Mouse (Mus musculus) midbrain, postnatal 0 days (tissue): ENCODE measurements around the gene Usp2. TPM values are rescaled to one million over a fixed set of nuclear protein-coding genes. Genes with fewer than 3 reads are reported as not detected.

Source experiments
- ATAC-seq: fragments of 200-750 bp; cut with Nextera tagmentation; 2 replicates; pipeline ENCODE4 v1.8.0; 2017; ENCODE audit warnings: moderate number of reproducible peaks, mild to moderate bottlenecking, moderate TSS enrichment, moderate library complexity; ENCODE audit not compliant: low FRiP score
- DNase-seq: peaks from one replicate; pipeline ENCODE4 v3.0.0-alpha.2; 2015; ENCODE audit warnings: low spot score
- H3K27ac ChIP-seq: fragments of 300-500 bp; sonication (generic); 2 replicates; pipeline ENCODE4 v1.5.1; 2014; ENCODE audit warnings: low read depth, mild to moderate bottlenecking, low read length, mixed read lengths
- H3K27me3 ChIP-seq: fragments of 300-500 bp; sonication (generic); 2 replicates; pipeline ENCODE4 v1.6.1; 2014; ENCODE audit warnings: low read length, control low read depth, mixed read lengths; ENCODE audit not compliant: insufficient read depth
- H3K36me3 ChIP-seq: fragments of 300-500 bp; sonication (generic); 2 replicates; pipeline ENCODE4 v1.6.1; 2014; ENCODE audit warnings: low read length, control low read depth, mixed read lengths; ENCODE audit not compliant: insufficient read depth
- H3K4me1 ChIP-seq: fragments of 300-500 bp; sonication (generic); 2 replicates; pipeline ENCODE4 v1.6.1; 2014; ENCODE audit warnings: mild to moderate bottlenecking, control low read depth, antibody characterized with exemption, low read length, mixed read lengths; ENCODE audit not compliant: insufficient read depth
- H3K4me2 ChIP-seq: fragments of 300-500 bp; sonication (generic); 2 replicates; pipeline ENCODE4 v1.6.1; 2014; ENCODE audit warnings: low read depth, mild to moderate bottlenecking, low read length, mixed read lengths; ENCODE audit not compliant: poor library complexity, severe bottlenecking
- H3K4me3 ChIP-seq: fragments of 300-500 bp; sonication (generic); 2 replicates; pipeline ENCODE4 v1.5.1; 2014; ENCODE audit warnings: low read depth, mild to moderate bottlenecking, low read length, moderate library complexity
- H3K9ac ChIP-seq: fragments of 300-500 bp; sonication (generic); replicated peaks from 2 replicates; pipeline ENCODE4 v1.6.1; 2014; ENCODE audit warnings: mild to moderate bottlenecking, low read length, moderate library complexity, mixed read lengths; ENCODE audit not compliant: poor library complexity, severe bottlenecking
- H3K9me3 ChIP-seq: fragments of 300-500 bp; sonication (generic); 2 replicates; pipeline ENCODE4 v1.6.1; 2016; ENCODE audit warnings: low read length, control low read depth
- CTCF ChIP-seq: IDR thresholded peaks from 2 replicates; pipeline ENCODE4 v1.5.1; 2016; ENCODE audit warnings: antibody characterized with exemption, mild to moderate bottlenecking
- WGBS: fragments of 180-500 bp; shearing (Covaris S2); extraction: QIAGEN DNeasy Blood & Tissue Kit; methylation state at CpG from one replicate; pipeline ENCODE4 v1.1.7; 2014; 5-methylcytosine and 5-hydroxymethylcytosine counted together
- polyA plus RNA-seq: library from polyadenylated mRNA; unstranded; fragments of >200 nt; fragmentation: Nextera tagmentation; extraction: Ambion mirVana; gene quantifications from 2 replicates; pipeline ENCODE4 v1.2.1, GENCODE M21; 2015
- total RNA-seq: library from RNA; depleted of rRNA; stranded (reverse); fragments of >200 nt; gene quantifications from 2 replicates; pipeline ENCODE4 v1.2.3, GENCODE M21; 2014

Gene Usp2
- total and polyA plus RNA-seq, 2 experiments from 2014 or later, result 7.5 to 15.1 TPM

DNA sequence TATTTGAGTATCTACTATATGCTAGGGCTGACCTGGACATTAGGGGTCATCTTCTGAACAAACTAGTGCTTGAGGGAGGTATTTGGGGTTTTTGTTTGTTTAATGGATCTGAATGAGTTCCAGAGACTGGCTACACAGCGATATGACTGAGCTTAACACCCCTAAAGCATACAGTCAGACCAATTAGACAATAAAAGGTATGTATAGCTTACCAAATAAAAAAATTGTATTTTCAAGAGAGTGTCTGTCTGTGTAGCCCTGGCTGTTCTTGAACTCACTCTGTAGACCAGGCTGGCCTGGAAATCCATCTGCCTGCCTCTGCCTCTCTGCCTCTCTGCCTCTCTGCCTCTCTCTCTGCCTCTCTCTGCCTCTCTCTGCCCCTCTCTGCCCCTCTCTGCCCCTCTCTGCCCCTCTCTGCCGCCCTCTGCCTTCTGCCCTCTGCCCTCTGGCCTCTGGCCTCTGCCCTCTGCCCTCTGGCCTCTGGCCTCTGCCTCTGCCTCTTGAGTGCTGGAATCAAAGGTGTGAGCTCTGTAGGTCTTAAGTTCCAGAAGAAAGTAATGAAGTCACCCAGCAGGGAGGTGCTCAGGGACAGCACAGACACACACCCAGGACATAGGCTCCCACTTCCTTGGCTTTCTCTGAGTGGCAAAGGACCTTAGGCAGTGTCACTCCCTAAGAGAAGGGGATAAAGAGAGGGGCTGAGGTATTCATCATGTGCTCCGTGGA lies 21.5 kb upstream of the Usp2 start:
- WGBS, result 70% methylated on average over 3 of the region's 3 CpGs
- H3K4me3 ChIP-seq, result no peak overlapping the region
- ATAC-seq, result no peak
- no peaks in the 10 kb centered on the region for H3K36me3 ChIP-seq
- no peaks in the 10 kb centered on the region for H3K9me3 ChIP-seq
- H3K27me3 ChIP-seq, result peaks cover 12% of the 10 kb centered on the region
- H3K27ac ChIP-seq, result no peak overlapping the region
- TF ChIP-seq CTCF, result no peak
- H3K4me2 ChIP-seq, result no peak overlapping the region
- peaks cover 4% of the 10 kb centered on the region; the same call in 1 of the 2 replicates for H3K4me1 ChIP-seq
- DNase-seq, result no peak
- no peak overlapping the region for H3K9ac ChIP-seq

DNA sequence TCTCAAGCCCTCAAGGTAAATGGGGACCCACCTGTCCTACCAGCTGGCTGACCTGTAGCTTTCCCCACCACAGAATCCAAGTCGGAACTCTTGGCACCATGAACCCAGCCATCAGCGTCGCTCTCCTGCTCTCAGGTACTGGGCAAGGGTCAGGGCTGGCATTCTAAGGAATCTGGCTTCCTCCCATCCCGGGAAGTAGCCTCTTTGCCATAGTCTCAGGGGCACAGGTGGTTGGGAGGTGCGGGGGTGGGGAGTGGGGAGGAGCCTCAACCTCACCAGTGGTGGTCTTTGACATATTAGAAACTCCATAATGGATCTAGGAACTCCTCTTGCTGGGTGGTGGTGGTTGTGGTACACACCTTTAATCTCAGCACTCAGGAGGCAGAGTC lies 20.9 kb upstream of the Usp2 start:
- WGBS, result 88% methylated on average over 5 of the region's 5 CpGs
- TF ChIP-seq CTCF, result no peak

DNA sequence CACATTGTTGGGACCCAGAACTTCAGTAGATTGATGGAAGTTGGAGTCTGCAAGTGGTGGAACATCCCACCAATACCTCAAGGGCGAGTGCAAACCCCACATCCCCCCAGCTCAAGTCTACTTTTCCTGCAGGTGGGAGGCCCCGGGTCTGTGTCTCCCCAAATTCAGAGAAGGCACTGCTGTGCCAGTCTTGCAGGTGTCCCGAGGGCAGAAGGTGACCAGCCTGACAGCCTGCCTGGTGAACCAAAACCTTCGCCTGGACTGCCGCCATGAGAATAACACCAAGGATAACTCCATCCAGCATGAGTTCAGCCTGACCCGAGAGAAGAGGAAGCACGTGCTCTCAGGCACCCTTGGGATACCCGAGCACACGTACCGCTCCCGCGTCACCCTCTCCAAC lies 20.4 kb upstream of the Usp2 start:
- H3K9me3 ChIP-seq, result no peaks in the 10 kb centered on the region
- no peak overlapping the region for H3K4me2 ChIP-seq
- H3K4me1 ChIP-seq, result peaks cover 4% of the 10 kb centered on the region; the same call in 1 of the 2 replicates
- no peak overlapping the region for H3K9ac ChIP-seq
- H3K27me3 ChIP-seq, result peaks cover 12% of the 10 kb centered on the region
- no peak overlapping the region for H3K4me3 ChIP-seq
- ATAC-seq, result no peak
- no peaks in the 10 kb centered on the region for H3K36me3 ChIP-seq
- H3K27ac ChIP-seq, result no peak overlapping the region
- WGBS, result 89% methylated on average over 12 of the region's 12 CpGs
- TF ChIP-seq CTCF, result no peak
- DNase-seq, result no peak

More for the DNA sequence above, 20.9 kb upstream of the Usp2 start:
- Histone ChIP-seq H3K36me3 (no peaks in the 10 kb centered on the region), H3K9me3 (no peaks in the 10 kb centered on the region), H3K9ac (no peak overlapping the region), H3K27ac (no peak overlapping the region), H3K4me2 (no peak overlapping the region), H3K4me3 (no peak overlapping the region), H3K4me1 (peaks cover 4% of the 10 kb centered on the region; the same call in 1 of the 2 replicates), H3K27me3 (peaks cover 12% of the 10 kb centered on the region)
- no peak for ATAC-seq
- DNase-seq, result no peak

DNA sequence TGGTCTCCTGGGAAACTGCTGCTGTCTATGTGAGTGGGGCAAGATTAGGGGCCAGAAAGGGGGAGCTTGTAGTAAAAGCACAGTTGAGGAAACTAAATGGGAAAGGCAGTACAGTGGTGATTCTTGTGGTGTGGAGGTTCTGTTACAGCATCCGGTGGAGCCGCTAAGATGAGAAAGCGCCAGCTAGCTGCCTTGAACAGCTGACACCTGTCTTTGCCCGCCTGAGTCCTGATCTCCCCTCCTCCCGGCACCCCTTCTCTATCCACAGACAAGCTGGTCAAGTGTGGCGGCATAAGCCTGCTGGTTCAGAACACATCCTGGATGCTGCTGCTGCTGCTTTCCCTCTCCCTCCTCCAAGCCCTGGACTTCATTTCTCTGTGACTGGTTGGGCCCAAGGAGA lies 19.8 kb upstream of the Usp2 start:
- H3K4me1 ChIP-seq, result peaks cover 4% of the 10 kb centered on the region; the same call in 1 of the 2 replicates
- 64% methylated on average over 6 of the region's 6 CpGs for WGBS
- no peak for DNase-seq

DNA sequence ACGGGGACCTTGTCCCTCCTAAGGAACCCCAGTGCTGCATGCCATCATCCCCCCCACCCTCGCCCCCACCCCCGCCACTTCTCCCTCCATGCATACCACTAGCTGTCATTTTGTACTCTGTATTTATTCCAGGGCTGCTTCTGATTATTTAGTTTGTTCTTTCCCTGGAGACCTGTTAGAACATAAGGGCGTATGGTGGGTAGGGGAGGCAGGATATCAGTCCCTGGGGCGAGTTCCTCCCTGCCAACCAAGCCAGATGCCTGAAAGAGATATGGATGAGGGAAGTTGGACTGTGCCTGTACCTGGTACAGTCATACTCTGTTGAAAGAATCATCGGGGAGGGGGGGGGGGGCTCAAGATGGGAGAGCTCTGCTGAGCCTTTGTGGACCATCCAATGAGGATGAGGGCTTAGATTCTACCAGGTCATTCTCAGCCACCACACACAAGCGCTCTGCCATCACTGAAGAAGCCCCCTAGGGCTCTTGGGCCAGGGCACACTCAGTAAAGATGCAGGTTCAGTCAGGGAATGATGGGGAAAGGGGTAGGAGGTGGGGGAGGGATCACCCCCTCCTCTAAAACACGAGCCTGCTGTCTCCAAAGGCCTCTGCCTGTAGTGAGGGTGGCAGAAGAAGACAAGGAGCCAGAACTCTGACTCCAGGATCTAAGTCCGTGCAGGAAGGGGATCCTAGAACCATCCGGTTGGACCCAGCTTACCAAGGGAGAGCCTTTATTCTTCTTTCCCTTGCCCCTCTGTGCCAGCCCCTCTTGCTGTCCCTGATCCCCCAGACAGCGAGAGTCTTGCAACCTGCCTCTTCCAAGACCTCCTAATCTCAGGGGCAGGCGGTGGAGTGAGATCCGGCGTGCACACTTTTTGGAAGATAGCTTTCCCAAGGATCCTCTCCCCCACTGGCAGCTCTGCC lies 19.0 kb upstream of the Usp2 start:
- ATAC-seq (no peak), DNase-seq (no peak)
- H3K36me3 ChIP-seq, result no peaks in the 10 kb centered on the region
- no peaks in the 10 kb centered on the region for H3K9me3 ChIP-seq
- peaks cover 12% of the 10 kb centered on the region for H3K27me3 ChIP-seq
- TF ChIP-seq CTCF, result no peak
- WGBS, result 84% methylated on average over 14 of the region's 14 CpGs
- no peak overlapping the region for H3K4me2 ChIP-seq
- no peak overlapping the region for H3K4me3 ChIP-seq
- H3K27ac ChIP-seq, result no peak overlapping the region
- H3K9ac ChIP-seq, result no peak overlapping the region
- H3K4me1 ChIP-seq, result peaks cover 4% of the 10 kb centered on the region; the same call in 1 of the 2 replicates

More for the DNA sequence above, 19.8 kb upstream of the Usp2 start:
- H3K27ac ChIP-seq, result no peak overlapping the region
- no peak for TF ChIP-seq CTCF
- H3K4me3 ChIP-seq, result no peak overlapping the region
- ATAC-seq, result no peak
- H3K27me3 ChIP-seq, result peaks cover 12% of the 10 kb centered on the region
- no peak overlapping the region for H3K4me2 ChIP-seq
- no peak overlapping the region for H3K9ac ChIP-seq
- H3K9me3 ChIP-seq, result no peaks in the 10 kb centered on the region
- no peaks in the 10 kb centered on the region for H3K36me3 ChIP-seq
